Mouse (Mus musculus): ENCODE results near the gene Scpep1. TPM values are rescaled to one million over a fixed set of nuclear protein-coding genes. Genes with fewer than 3 reads are reported as not detected.

Gene Scpep1
- polyA plus RNA-seq, 1 experiment from 2014 or later = 67.2 TPM

DNA sequence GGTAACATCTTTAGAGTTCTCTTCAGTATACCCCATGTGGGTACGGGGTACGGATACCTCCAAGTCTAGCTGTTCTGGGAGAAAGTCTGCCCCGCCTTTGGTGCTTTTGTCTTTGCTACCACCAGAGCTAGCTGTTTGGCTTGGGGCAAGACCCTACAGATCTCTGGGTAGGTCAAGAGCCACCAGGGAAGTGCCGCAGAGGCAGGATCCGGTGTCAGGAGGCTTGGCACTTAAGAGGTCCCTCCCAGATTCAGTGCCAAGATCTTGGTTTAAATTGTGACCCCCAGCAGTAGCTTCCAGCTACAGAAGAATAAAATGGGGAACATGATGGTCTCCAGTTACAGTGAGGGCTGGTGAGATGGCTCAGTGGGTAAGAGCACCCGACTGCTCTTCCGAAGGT lies 46.3 kb upstream of the Scpep1 start:
- Histone ChIP-seq H3K9ac (ENCODE audit: low read length) (peak overlapping the region; percentile 14; the same call in 1 of the 2 replicates), H3K4me2 (replicated peaks; ENCODE audit: low read depth) (peak overlapping the region; percentile 77), H3K27me3 (ENCODE audit: control insufficient read depth, insufficient read depth, low read length) (no peaks in the 10 kb centered on the region), H3K4me3 (ENCODE audit: low read depth, low read length) (peak overlapping the region; percentile 61; the same call in 1 of the 2 replicates), H3K9me3 (ENCODE audit: control insufficient read depth, low read length) (no peaks in the 10 kb centered on the region), H3K36me3 (ENCODE audit: control insufficient read depth, insufficient read depth, low read length) (no peaks in the 10 kb centered on the region), H3K27ac (replicated peaks) (peak overlapping the region; percentile 41), H3K4me1 (replicated peaks; ENCODE audit: control insufficient read depth, insufficient read depth) (peaks cover 5% of the 10 kb centered on the region; the same call in 1 of the 2 replicates)
- DNase-seq (ENCODE audit: low spot score) = no peak
- WGBS = 83% methylated on average over 7 of the region's 7 CpGs
- no peak for TF ChIP-seq EP300 (optimal IDR thresholded peaks at IDR 0.05)
- no peak for TF ChIP-seq CTCF (IDR thresholded peaks at IDR 0.05; ENCODE audit: low read depth)
- ATAC-seq (ENCODE audit: low FRiP score, low TSS enrichment) = no peak

DNA sequence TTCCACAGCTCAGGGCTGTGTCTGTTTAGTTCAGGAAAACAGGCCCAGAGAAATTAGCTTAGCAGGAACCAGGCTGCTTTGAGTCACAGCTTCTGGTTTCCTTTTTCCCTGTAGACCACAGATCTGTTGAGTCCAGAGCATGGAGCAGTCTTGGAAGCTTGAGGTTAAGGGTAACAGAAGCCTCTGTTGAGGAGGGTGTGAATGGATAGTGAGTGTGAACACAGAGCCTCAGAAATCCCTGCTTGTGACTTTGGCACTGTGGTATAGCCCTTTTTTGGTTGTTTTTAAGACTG lies 45.2 kb upstream of the Scpep1 start:
- Histone ChIP-seq H3K27ac (replicated peaks) (peak overlapping the region; percentile 79), H3K4me1 (replicated peaks; ENCODE audit: control insufficient read depth, insufficient read depth) (peaks cover 5% of the 10 kb centered on the region; the same call in 1 of the 2 replicates), H3K36me3 (ENCODE audit: control insufficient read depth, insufficient read depth, low read length) (no peaks in the 10 kb centered on the region), H3K27me3 (ENCODE audit: control insufficient read depth, insufficient read depth, low read length) (no peaks in the 10 kb centered on the region), H3K9me3 (ENCODE audit: control insufficient read depth, low read length) (no peaks in the 10 kb centered on the region), H3K4me3 (ENCODE audit: low read depth, low read length) (peak overlapping the region; percentile 61), H3K4me2 (replicated peaks; ENCODE audit: low read depth) (peak overlapping the region; percentile 77), H3K9ac (ENCODE audit: low read length) (peak overlapping the region; percentile 84)
- DNase-seq (ENCODE audit: low spot score) (no peak), ATAC-seq (ENCODE audit: low FRiP score, low TSS enrichment) (no peak)
- TF ChIP-seq EP300 (optimal IDR thresholded peaks at IDR 0.05) (no peak), CTCF (IDR thresholded peaks at IDR 0.05; ENCODE audit: low read depth) (no peak)

DNA sequence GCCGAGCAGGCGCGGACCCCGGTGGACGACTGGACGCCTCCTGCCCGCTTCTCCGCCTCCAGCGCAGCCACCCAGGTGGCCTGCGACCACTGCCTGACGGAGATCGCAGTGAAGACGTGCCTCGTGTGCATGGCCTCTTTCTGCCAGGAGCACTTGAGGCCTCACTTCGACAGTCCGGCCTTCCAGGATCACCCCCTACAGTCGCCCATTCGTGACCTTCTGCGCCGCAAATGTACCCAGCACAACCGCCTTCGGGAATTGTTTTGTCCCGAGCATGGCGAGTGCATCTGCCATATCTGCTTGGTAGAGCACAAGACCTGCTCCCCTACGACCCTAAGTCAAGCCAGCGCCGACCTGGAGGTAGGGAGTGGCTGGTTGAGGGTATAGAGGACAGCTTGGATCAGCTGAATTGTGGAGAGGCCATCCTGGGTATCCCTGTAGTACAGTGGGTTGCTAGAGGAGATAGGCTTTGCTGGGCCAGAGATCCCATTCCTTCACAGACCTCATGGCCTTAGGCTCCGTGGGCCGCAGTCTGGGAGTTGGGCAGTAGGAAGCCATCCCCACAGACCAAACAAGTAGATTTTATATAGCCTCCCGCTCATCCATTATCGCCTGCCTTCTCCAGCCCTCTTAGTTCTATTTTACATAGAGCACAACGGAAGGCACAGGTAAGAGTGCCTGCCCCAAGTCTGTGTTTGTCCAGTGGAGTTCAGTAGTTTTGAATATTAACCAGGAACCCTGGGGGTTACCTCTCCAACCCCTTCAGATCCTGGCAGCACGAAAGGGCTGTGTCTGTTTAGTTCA lies 44.7 kb upstream of the Scpep1 start:
- H3K36me3 ChIP-seq (ENCODE audit: control insufficient read depth, insufficient read depth, low read length) = no peaks in the 10 kb centered on the region
- 24% methylated on average over 33 of the region's 33 CpGs for WGBS
- peak overlapping the region; percentile 77 for H3K4me2 ChIP-seq (replicated peaks; ENCODE audit: low read depth)
- peak overlapping the region; percentile 79 for H3K27ac ChIP-seq (replicated peaks)
- H3K4me3 ChIP-seq (ENCODE audit: low read depth, low read length) = peak overlapping the region; percentile 61
- DNase-seq (ENCODE audit: low spot score) (peak; percentile 33), ATAC-seq (ENCODE audit: low FRiP score, low TSS enrichment) (no peak)
- H3K4me1 ChIP-seq (replicated peaks; ENCODE audit: control insufficient read depth, insufficient read depth) = peaks cover 5% of the 10 kb centered on the region; the same call in 1 of the 2 replicates
- H3K9me3 ChIP-seq (ENCODE audit: control insufficient read depth, low read length) = no peaks in the 10 kb centered on the region
- H3K9ac ChIP-seq (ENCODE audit: low read length) = peak overlapping the region; percentile 84
- TF ChIP-seq CTCF (IDR thresholded peaks at IDR 0.05; ENCODE audit: low read depth) (no peak), EP300 (optimal IDR thresholded peaks at IDR 0.05) (no peak)
- H3K27me3 ChIP-seq (ENCODE audit: control insufficient read depth, insufficient read depth, low read length) = no peaks in the 10 kb centered on the region

GRCm38 (mm10) chr11:88998974-88999722 lies 43.9 kb upstream of the Scpep1 start, which contains the start of gene Trim25:
Gene Trim25 (plus strand): TSS chr11:88999376.
- no peaks in the 10 kb centered on the region for H3K36me3 ChIP-seq (ENCODE audit: control insufficient read depth, insufficient read depth, low read length)
- peak within 1 kb of the TSS; percentile 79 for H3K27ac ChIP-seq (replicated peaks)
- H3K4me3 ChIP-seq (ENCODE audit: low read depth, low read length) = peak within 1 kb of the TSS; percentile 61
- no peaks in the 10 kb centered on the region for H3K27me3 ChIP-seq (ENCODE audit: control insufficient read depth, insufficient read depth, low read length)
- H3K4me1 ChIP-seq (replicated peaks; ENCODE audit: control insufficient read depth, insufficient read depth) = peaks cover 5% of the 10 kb centered on the region; the same call in 1 of the 2 replicates
- peak within 1 kb of the TSS; percentile 77 for H3K4me2 ChIP-seq (replicated peaks; ENCODE audit: low read depth)
- TF ChIP-seq CTCF (IDR thresholded peaks at IDR 0.05; ENCODE audit: low read depth) (peak; percentile 60), EP300 (optimal IDR thresholded peaks at IDR 0.05) (no peak)
- WGBS = 3% methylated on average over 47 of the region's 48 CpGs
- peak within 1 kb of the TSS; percentile 84 for H3K9ac ChIP-seq (ENCODE audit: low read length)
- no peaks in the 10 kb centered on the region for H3K9me3 ChIP-seq (ENCODE audit: control insufficient read depth, low read length)
- peak; percentile 97 for DNase-seq (ENCODE audit: low spot score)
- ATAC-seq (ENCODE audit: low FRiP score, low TSS enrichment) = peak; percentile 92

DNA sequence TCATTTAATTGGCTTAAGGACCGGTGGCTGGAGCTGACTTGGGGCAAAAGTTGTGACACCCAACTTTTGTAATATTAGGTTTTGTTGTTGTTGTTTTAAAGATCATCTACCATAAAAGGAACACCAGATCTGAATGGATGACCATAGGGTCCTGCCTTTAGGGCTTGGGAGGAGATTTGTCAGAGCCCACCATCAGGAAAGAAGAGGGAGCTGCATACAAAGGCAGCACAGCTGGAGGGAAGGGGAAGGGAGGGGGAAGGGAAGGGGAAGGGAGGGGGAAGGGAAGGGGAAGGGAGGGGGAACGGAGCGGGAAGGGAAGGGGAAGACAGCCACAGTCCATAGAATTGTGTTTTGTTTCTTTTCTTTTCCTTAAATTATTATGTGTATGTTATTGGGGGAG lies 43.1 kb upstream of the Scpep1 start:
- DNase-seq (ENCODE audit: low spot score) (no peak), ATAC-seq (ENCODE audit: low FRiP score, low TSS enrichment) (no peak)
- Histone ChIP-seq H3K9ac (ENCODE audit: low read length) (no peak overlapping the region), H3K4me1 (replicated peaks; ENCODE audit: control insufficient read depth, insufficient read depth) (0 out of 2 replicates have a peak, but pooled peaks cover 3% of the 10 kb centered on the region), H3K4me3 (ENCODE audit: low read depth, low read length) (no peak overlapping the region), H3K27me3 (ENCODE audit: control insufficient read depth, insufficient read depth, low read length) (no peaks in the 10 kb centered on the region), H3K9me3 (ENCODE audit: control insufficient read depth, low read length) (no peaks in the 10 kb centered on the region), H3K36me3 (ENCODE audit: control insufficient read depth, insufficient read depth, low read length) (no peaks in the 10 kb centered on the region), H3K27ac (replicated peaks) (no peak overlapping the region), H3K4me2 (replicated peaks; ENCODE audit: low read depth) (peak overlapping the region; percentile 77)
- TF ChIP-seq EP300 (optimal IDR thresholded peaks at IDR 0.05) = no peak
- TF ChIP-seq CTCF (IDR thresholded peaks at IDR 0.05; ENCODE audit: low read depth) = no peak
- 29% methylated on average over 3 of the region's 3 CpGs for WGBS

Data from stomach, postnatal 0 days (tissue).